Mouse (Mus musculus) heart, embryonic 12.5 days (tissue): Measurements from ENCODE around the gene C1qbp. TPM values are rescaled to one million over a fixed set of nuclear protein-coding genes. Genes with fewer than 3 reads are reported as not detected.

Experiments used
- ATAC-seq: fragments of 200-750 bp; cut with Nextera tagmentation; 2 replicates; pipeline ENCODE4 v1.8.0; 2017; ENCODE audit warnings: moderate TSS enrichment, moderate library complexity; ENCODE audit not compliant: insufficient number of reproducible peaks, low FRiP score
- H3K27ac ChIP-seq: fragments of 300-500 bp; sonication (generic); 2 replicates; pipeline ENCODE4 v1.5.1; 2016; ENCODE audit warnings: mild to moderate bottlenecking, moderate library complexity; ENCODE audit not compliant: poor library complexity, severe bottlenecking
- H3K27me3 ChIP-seq: fragments of 300-500 bp; sonication (generic); replicated peaks from 2 replicates; pipeline ENCODE4 v1.6.1; 2016; ENCODE audit warnings: mild to moderate bottlenecking, moderate library complexity
- H3K36me3 ChIP-seq: fragments of 300-500 bp; sonication (generic); 2 replicates; pipeline ENCODE4 v1.6.1; 2016; ENCODE audit warnings: mild to moderate bottlenecking, moderate library complexity
- H3K4me1 ChIP-seq: fragments of 300-500 bp; sonication (generic); replicated peaks from 2 replicates; pipeline ENCODE4 v1.6.1; 2016; ENCODE audit warnings: mild to moderate bottlenecking
- H3K4me2 ChIP-seq: fragments of 300-500 bp; sonication (generic); 2 replicates; pipeline ENCODE4 v1.6.1; 2016; ENCODE audit warnings: mild to moderate bottlenecking, moderate library complexity
- H3K4me3 ChIP-seq: fragments of 300-500 bp; sonication (generic); 2 replicates; pipeline ENCODE4 v1.5.1; 2016; ENCODE audit warnings: mild to moderate bottlenecking
- H3K9ac ChIP-seq: fragments of 300-500 bp; sonication (generic); 2 replicates; pipeline ENCODE4 v1.6.1; 2016; ENCODE audit warnings: mild to moderate bottlenecking, moderate library complexity
- H3K9me3 ChIP-seq: fragments of 300-500 bp; sonication (generic); replicated peaks from 2 replicates; pipeline ENCODE4 v1.6.1; 2016; ENCODE audit warnings: mild to moderate bottlenecking, moderate library complexity
- WGBS: fragments of 180-500 bp; shearing (Covaris S2); methylation state at CpG from one replicate; pipeline ENCODE4 v1.1.7; 2016; 5-methylcytosine and 5-hydroxymethylcytosine counted together
- polyA plus RNA-seq: library from polyadenylated mRNA; unstranded; fragments of >200 nt; fragmentation: Nextera tagmentation; extraction: Ambion mirVana; gene quantifications from 2 replicates; pipeline ENCODE4 v1.2.1, GENCODE M21; 2016

Gene C1qbp
- polyA plus RNA-seq, 1 experiment from 2014 or later = 293 TPM

GRCm38 (mm10) chr11:70972586-70972985, 10.2 kb downstream of the C1qbp start:
- Histone ChIP-seq H3K4me3 (no peak overlapping the region), H3K27ac (no peak overlapping the region), H3K9ac (no peak overlapping the region), H3K4me1 (peaks cover 8% of the 10 kb centered on the region), H3K9me3 (no peaks in the 10 kb centered on the region), H3K36me3 (peaks cover 51% of the 10 kb centered on the region), H3K27me3 (no peaks in the 10 kb centered on the region), H3K4me2 (no peak overlapping the region)
- 76% methylated on average over 1 of the region's 1 CpGs for WGBS
- ATAC-seq = no peak

DNA sequence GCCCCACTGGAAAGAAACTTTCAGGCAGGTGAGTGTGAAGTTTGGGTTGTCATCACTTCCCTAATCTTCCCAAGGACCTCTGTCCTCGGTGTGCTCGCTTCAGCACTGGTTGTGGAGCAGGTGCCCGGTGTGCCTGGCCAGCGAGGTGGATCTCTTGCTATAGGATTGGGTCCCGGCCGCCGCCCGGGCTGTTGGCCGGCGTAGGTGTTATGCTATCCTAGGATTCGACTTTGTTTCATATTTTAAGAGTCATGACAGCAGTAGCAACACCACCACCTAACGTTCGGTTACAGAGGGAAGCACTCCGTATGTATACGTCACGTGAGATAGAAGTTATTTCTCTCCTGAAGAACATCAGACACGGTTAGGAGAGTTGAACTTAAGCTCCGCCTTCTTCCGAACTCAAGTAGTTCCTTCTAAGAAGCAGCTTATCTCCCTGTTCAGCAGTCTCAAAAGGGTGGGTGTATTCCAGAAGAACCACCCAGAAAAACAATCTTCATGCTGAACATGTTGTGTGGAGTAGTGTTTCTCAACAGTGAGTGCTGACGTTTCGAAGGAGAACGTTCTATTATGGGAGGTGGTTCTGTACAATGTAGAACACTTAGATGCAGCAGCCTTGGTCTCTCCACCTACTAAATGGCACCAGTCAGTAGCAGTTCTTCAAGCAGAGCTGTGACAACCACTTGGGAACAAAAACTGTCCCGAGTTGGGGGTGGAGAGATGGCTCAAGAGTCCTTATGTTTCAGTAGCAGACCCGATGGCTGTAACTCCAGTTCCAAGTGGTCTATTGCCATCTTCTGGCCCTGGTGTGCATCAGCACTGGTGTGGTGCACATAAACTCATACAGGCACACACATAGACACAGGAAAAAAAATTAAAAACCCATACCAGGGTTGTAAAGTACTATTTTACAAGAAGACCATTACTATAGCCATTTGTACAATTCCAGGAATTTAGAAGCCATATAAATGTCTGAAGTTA, 12.0 kb downstream of the C1qbp start:
- Histone ChIP-seq H3K36me3 (peaks cover 45% of the 10 kb centered on the region), H3K4me1 (peaks cover 8% of the 10 kb centered on the region), H3K4me3 (peak overlapping the region; percentile 95), H3K27me3 (no peaks in the 10 kb centered on the region), H3K27ac (peak overlapping the region; percentile 90), H3K4me2 (peak overlapping the region; percentile 80), H3K9ac (peak overlapping the region; percentile 74), H3K9me3 (no peaks in the 10 kb centered on the region)
- peak; percentile 30 for ATAC-seq
- WGBS = 15% methylated on average over 24 of the region's 24 CpGs

DNA sequence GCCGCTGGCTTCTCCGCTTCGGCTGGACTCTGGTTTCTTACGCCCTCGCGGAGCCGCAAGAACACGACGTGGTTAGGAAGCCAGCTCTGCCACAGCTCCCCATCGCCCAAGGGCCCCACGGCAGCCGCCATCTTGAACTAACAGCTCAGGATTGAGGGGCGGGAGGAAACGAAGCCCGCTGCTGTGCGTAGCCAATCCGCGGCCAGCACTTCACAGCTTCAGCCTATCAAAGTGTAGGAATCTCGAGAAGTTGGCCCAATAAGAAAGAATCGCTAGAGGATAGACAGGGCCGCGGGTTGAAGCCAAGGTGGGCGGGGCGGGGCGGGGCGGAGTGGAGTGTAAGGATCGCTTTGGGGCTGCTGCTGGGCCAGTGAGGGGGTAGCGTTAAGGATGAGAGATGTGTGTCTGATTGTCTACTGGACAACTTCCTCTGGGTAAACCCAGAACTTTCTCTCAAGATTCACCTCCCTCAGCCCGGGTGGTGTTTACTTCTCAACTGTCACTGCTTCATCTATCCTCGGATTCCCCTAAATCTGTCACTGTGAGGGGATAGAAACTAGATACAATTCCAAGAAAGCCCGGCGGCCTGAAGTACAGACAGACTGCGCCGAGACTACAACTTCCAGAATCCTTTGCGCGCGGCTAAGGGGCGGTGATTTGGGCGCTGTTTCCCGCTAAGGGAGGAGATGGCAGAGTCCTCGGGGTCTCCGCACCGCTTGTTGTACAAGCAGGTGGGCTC, 12.8 kb downstream of the C1qbp start, which contains the start of the genes Nup88 and Rpain:
Nup88 (minus strand) TSS at position 153 of the 739 bp plus-strand sequence.
Rpain (plus strand) TSS at position 393 of the 739 bp plus-strand sequence.
- 0% methylated on average over 43 of the region's 43 CpGs for WGBS
- Histone ChIP-seq H3K4me1 (peaks cover 8% of the 10 kb centered on the region), H3K4me2 (peak within 1 kb of the TSS; percentile 88), H3K9me3 (no peaks in the 10 kb centered on the region), H3K36me3 (peaks cover 45% of the 10 kb centered on the region), H3K9ac (peak within 1 kb of the TSS; percentile 97), H3K27ac (peak within 1 kb of the TSS; percentile 90), H3K4me3 (peak within 1 kb of the TSS; percentile 95), H3K27me3 (no peaks in the 10 kb centered on the region)
- ATAC-seq = peak; percentile 97

DNA sequence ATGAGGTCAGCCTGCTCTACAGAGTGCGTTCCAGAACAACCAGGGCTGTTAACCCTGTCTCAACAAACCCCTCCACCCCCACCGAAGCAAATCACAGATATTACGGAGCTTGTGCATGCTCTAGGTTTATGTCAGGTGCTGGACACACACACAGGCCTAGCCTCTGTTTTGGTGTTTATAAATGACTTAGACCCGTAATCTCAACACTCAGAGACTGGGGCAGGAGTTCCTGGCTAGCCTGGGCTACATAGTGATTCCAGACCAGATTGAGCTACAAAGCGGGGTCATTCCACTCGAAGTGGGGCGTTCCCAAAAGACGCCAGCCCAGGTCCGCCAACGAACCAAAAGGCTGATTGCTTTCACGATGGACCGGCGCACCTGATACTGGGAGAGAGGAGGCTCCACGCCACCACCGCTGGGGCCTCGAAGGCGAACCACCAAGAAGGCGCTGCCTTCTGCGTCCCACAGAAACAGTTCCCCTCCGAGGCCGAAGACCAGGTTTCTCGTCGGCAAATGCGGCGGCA, 13.5 kb downstream of the C1qbp start:
- under 1% methylated on average over 25 of the region's 25 CpGs for WGBS
- H3K4me1 ChIP-seq = peaks cover 8% of the 10 kb centered on the region
- peaks cover 45% of the 10 kb centered on the region for H3K36me3 ChIP-seq
- peak overlapping the region; percentile 97 for H3K9ac ChIP-seq
- peak overlapping the region; percentile 95 for H3K4me3 ChIP-seq
- peak overlapping the region; percentile 90 for H3K27ac ChIP-seq
- no peaks in the 10 kb centered on the region for H3K27me3 ChIP-seq
- peak; percentile 15 for ATAC-seq
- H3K4me2 ChIP-seq = peak overlapping the region; percentile 88
- H3K9me3 ChIP-seq = no peaks in the 10 kb centered on the region

DNA sequence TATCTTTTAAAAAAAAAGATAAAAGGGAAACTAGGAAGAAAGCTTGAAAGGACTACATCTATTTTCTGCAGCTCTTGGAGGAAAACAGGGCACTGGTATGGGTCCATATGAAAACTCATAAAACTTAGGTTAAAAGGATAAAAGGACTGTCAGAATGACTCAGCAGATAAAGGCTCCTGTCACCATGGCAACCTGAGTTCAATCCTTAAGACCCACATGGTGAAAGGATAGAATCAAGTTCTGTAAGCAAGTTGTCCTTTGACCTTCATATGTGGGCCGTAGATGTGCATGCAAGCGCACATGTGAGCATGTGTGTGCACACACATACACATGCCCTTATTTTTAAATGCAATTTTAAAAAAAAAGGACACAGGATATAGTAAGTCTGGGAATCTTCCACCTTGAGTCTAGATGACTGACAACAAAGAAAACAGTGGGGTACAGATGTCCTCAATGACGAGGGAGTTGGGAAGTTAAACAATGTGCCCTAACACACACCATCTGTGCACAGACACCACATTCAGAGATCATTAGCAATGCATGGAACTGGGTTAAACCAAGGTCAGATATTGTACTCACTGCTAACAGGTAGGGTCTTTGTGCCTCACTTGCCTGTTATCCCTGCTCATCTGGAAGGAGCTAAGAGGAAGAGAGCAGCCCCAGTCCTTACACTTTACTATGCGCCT, 18.5 kb downstream of the C1qbp start:
- 82% methylated on average over 4 of the region's 4 CpGs for WGBS
- peaks cover 72% of the 10 kb centered on the region for H3K36me3 ChIP-seq
- H3K9me3 ChIP-seq = no peaks in the 10 kb centered on the region

GRCm38 (mm10) chr11:70960786-70961554, 21.9 kb downstream of the C1qbp start:
- Histone ChIP-seq H3K36me3 (peaks cover 92% of the 10 kb centered on the region), H3K9ac (no peak overlapping the region), H3K27ac (no peak overlapping the region), H3K4me3 (no peak overlapping the region), H3K4me1 (no peaks in the 10 kb centered on the region), H3K9me3 (no peaks in the 10 kb centered on the region), H3K27me3 (no peaks in the 10 kb centered on the region), H3K4me2 (no peak overlapping the region)
- WGBS = 76% methylated on average over 5 of the region's 5 CpGs
- no peak for ATAC-seq

More for the DNA sequence above, 18.5 kb downstream of the C1qbp start:
- Histone ChIP-seq H3K4me1 (peaks cover 8% of the 10 kb centered on the region), H3K4me2 (no peak overlapping the region), H3K27me3 (no peaks in the 10 kb centered on the region), H3K4me3 (no peak overlapping the region), H3K27ac (no peak overlapping the region), H3K9ac (no peak overlapping the region)
- no peak for ATAC-seq

DNA sequence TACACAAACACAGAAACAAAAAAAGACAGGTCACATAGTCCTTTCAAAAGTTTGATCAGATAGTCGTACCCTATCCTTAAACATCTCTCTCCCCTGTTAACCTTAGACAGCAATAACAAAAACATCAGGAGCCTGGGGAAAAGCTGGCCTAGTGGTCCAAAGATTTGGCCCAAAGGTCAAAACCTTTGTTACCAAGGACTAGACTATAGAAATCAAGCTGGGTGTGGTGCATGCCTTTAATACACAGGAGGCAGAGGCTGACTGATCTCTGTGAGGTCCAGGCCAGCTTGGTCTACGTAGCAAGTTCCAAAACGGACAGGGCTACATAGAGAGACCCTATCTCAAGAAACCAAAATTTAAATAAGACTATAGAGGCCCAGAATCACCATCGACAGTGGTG, 28.1 kb downstream of the C1qbp start:
- no peak for ATAC-seq
- WGBS = 85% methylated on average over 4 of the region's 4 CpGs

GRCm38 (mm10) chr11:70944935-70945817, 37.6 kb downstream of the C1qbp start:
- Histone ChIP-seq H3K9ac (no peak overlapping the region), H3K27me3 (no peaks in the 10 kb centered on the region), H3K4me1 (no peaks in the 10 kb centered on the region), H3K27ac (no peak overlapping the region), H3K9me3 (no peaks in the 10 kb centered on the region), H3K36me3 (peaks cover 91% of the 10 kb centered on the region), H3K4me2 (no peak overlapping the region), H3K4me3 (no peak overlapping the region)
- WGBS = 84% methylated on average over 4 of the region's 4 CpGs
- no peak for ATAC-seq

More for the DNA sequence above, 28.1 kb downstream of the C1qbp start:
- Histone ChIP-seq H3K4me1 (no peaks in the 10 kb centered on the region), H3K36me3 (peaks cover 91% of the 10 kb centered on the region), H3K27me3 (no peaks in the 10 kb centered on the region), H3K4me2 (no peak overlapping the region), H3K4me3 (no peak overlapping the region), H3K9me3 (no peaks in the 10 kb centered on the region), H3K27ac (no peak overlapping the region), H3K9ac (no peak overlapping the region)

- H3K4me3 ChIP-seq = no peak overlapping the region
- no peak for ATAC-seq
- no peaks in the 10 kb centered on the region for H3K9me3 ChIP-seq
- H3K36me3 ChIP-seq = peaks cover 91% of the 10 kb centered on the region
- H3K4me1 ChIP-seq = no peaks in the 10 kb centered on the region
- no peak overlapping the region for H3K27ac ChIP-seq
- no peak overlapping the region for H3K9ac ChIP-seq
- no peaks in the 10 kb centered on the region for H3K27me3 ChIP-seq
- H3K4me2 ChIP-seq = no peak overlapping the region
- 94% methylated on average over 7 of the region's 7 CpGs for WGBS
These were observed 39.2 kb downstream of the C1qbp start for GRCm38 (mm10) chr11:70943651-70944050.
